Mouse (Mus musculus) adrenal gland, adult 2 months (tissue): Measurements from ENCODE around the gene 2510002D24Rik. TPM values are rescaled to one million over a fixed set of nuclear protein-coding genes. Genes with fewer than 3 reads are reported as not detected.

Experiments used
- DNase-seq: peaks from one replicate; pipeline ENCODE4 v3.0.0; 2021
- long read RNA-seq: library from polyadenylated mRNA; stranded (forward); transcript quantifications from one replicate; pipeline ENCODE4 v2.0.0, GENCODE M21; 2021
- polyA plus RNA-seq: library from polyadenylated mRNA; depleted of rRNA; stranded (reverse); fragments of >200 nt; gene quantifications from 2 replicates; pipeline ENCODE4 v1.2.3, GENCODE M21; 2012; rRNA removed
- total RNA-seq, 2 experiments: library from RNA; stranded (reverse); gene quantifications; 2 replicates each; pipeline ENCODE4 v1.2.3; 2021

2510002D24Rik gene
- total RNA-seq = 10 to 100 TPM; 14.0 to 18.6 TPM
- 61.3 and 69.2 TPM in 2 replicates for polyA plus RNA-seq
- long read RNA-seq, transcript 2510002D24Rik-201 (3 exons, 1,281 nt) = major isoform, 7 of 10 reads
- long read RNA-seq, partial matches to known transcripts = 0 of 10 reads
- long read RNA-seq, other reads (novel, unspliced or antisense) = 2 of 10 reads

GRCm38 (mm10) chr16:18836468-18837208, at the start of gene 2510002D24Rik, which contains the start of gene Gm28539:
TSS of gene 2510002D24Rik (plus strand) at chr16:18836578.
TSS of gene Gm28539 (plus strand) at chr16:18836584.
- DNase-seq = peak; percentile 95

- DNase-seq = no peak
These were observed 49.7 kb upstream of the 2510002D24Rik start for GRCm38 (mm10) chr16:18786652-18787051.

GRCm38 (mm10) chr16:18788627-18789406, 47.6 kb upstream of the 2510002D24Rik start:
- no peak for DNase-seq

- DNase-seq = no peak
These were observed 41.0 kb upstream of the 2510002D24Rik start for GRCm38 (mm10) chr16:18795223-18795899.

- no peak for DNase-seq
These were observed 39.7 kb upstream of the 2510002D24Rik start for GRCm38 (mm10) chr16:18796645-18797044.

GRCm38 (mm10) chr16:18798151-18798550, 38.2 kb upstream of the 2510002D24Rik start:
- DNase-seq = peak; percentile 50

GRCm38 (mm10) chr16:18798841-18799240, 37.5 kb upstream of the 2510002D24Rik start:
- peak; percentile 59 for DNase-seq

- DNase-seq = peak; percentile 61
These were observed 30.6 kb upstream of the 2510002D24Rik start for GRCm38 (mm10) chr16:18805746-18806145.

- peak; percentile 66 for DNase-seq
These were observed 27.4 kb upstream of the 2510002D24Rik start for GRCm38 (mm10) chr16:18809001-18809400.

GRCm38 (mm10) chr16:18811032-18811431, 25.3 kb upstream of the 2510002D24Rik start:
- DNase-seq = no peak

GRCm38 (mm10) chr16:18811468-18812384, 24.7 kb upstream of the 2510002D24Rik start, which contains the start of the genes Ufd1 and Cdc45:
TSS of gene Ufd1 (plus strand) at chr16:18811779.
TSS of gene Cdc45 (minus strand) at chr16:18811987.
- DNase-seq = peak; percentile 93

- DNase-seq = no peak
These were observed 23.9 kb upstream of the 2510002D24Rik start for GRCm38 (mm10) chr16:18812385-18812910.

- DNase-seq = no peak
These were observed 14.0 kb upstream of the 2510002D24Rik start for GRCm38 (mm10) chr16:18822356-18822755.

- DNase-seq = no peak
These were observed 13.5 kb upstream of the 2510002D24Rik start for GRCm38 (mm10) chr16:18822925-18823324.

- DNase-seq = no peak
These were observed 7.7 kb upstream of the 2510002D24Rik start for GRCm38 (mm10) chr16:18828630-18829029.

GRCm38 (mm10) chr16:18829102-18829501, 7.3 kb upstream of the 2510002D24Rik start:
- DNase-seq = no peak

GRCm38 (mm10) chr16:18833486-18833885, 2.9 kb upstream of the 2510002D24Rik start:
- DNase-seq = no peak

GRCm38 (mm10) chr16:18836073-18836467, 308 bp upstream of the 2510002D24Rik start:
- no peak for DNase-seq

GRCm38 (mm10) chr16:18838346-18838745, 2.0 kb downstream of the 2510002D24Rik start:
- DNase-seq = no peak

- no peak for DNase-seq
These were observed 10.0 kb downstream of the 2510002D24Rik start for GRCm38 (mm10) chr16:18846301-18846820.
